Mouse (Mus musculus) forebrain, embryonic 16.5 days (tissue): ENCODE data around the gene Efnb3. TPM values are rescaled to one million over a fixed set of nuclear protein-coding genes. Genes with fewer than 3 reads are reported as not detected.
"Not testable (repeated sequence)": the region's sequence is repeated elsewhere in the genome, so short reads cannot be mapped to it uniquely, and the experiment has no call there.

ENCODE experiments used
- ATAC-seq: fragments of 200-750 bp; cut with Nextera tagmentation; 2 replicates; pipeline ENCODE4 v1.8.0; 2017; ENCODE audit warnings: mild to moderate bottlenecking, moderate library complexity
- H3K27ac ChIP-seq: fragments of 300-500 bp; sonication (generic); 2 replicates; pipeline ENCODE4 v1.5.1; 2014; ENCODE audit warnings: low read length, control low read depth
- H3K27me3 ChIP-seq: fragments of 300-500 bp; sonication (generic); replicated peaks from 2 replicates; pipeline ENCODE4 v1.6.1; 2014; ENCODE audit warnings: low read length; ENCODE audit not compliant: control insufficient read depth, insufficient read depth
- H3K36me3 ChIP-seq: fragments of 300-500 bp; sonication (generic); 2 replicates; pipeline ENCODE4 v1.6.1; 2014; ENCODE audit not compliant: control insufficient read depth, insufficient read depth
- H3K4me1 ChIP-seq: fragments of 300-500 bp; sonication (generic); replicated peaks from 2 replicates; pipeline ENCODE4 v1.6.1; 2014; ENCODE audit warnings: low read length; ENCODE audit not compliant: control insufficient read depth, insufficient read depth
- H3K4me2 ChIP-seq: fragments of 300-500 bp; sonication (generic); 2 replicates; pipeline ENCODE4 v1.6.1; 2014; ENCODE audit warnings: mild to moderate bottlenecking, low read length, control low read depth
- H3K4me3 ChIP-seq: fragments of 300-500 bp; sonication (generic); replicated peaks from 2 replicates; pipeline ENCODE4 v1.5.1; 2014; ENCODE audit warnings: mild to moderate bottlenecking, low read length, control low read depth
- H3K9ac ChIP-seq: fragments of 300-500 bp; sonication (generic); replicated peaks from 2 replicates; pipeline ENCODE4 v1.6.1; 2014; ENCODE audit warnings: low read depth, low read length, control low read depth
- H3K9me3 ChIP-seq: fragments of 300-500 bp; sonication (generic); 2 replicates; pipeline ENCODE4 v1.6.1; 2016; ENCODE audit warnings: low read length; ENCODE audit not compliant: control insufficient read depth
- WGBS: fragments of 180-500 bp; shearing (Covaris S2); extraction: QIAGEN DNeasy Blood & Tissue Kit; methylation state at CpG from one replicate; pipeline ENCODE4 v1.1.7; 2014; 5-methylcytosine and 5-hydroxymethylcytosine counted together
- polyA plus RNA-seq: library from polyadenylated mRNA; unstranded; fragments of >200 nt; fragmentation: Nextera tagmentation; extraction: Ambion mirVana; gene quantifications from 2 replicates; pipeline ENCODE4 v1.2.1, GENCODE M21; 2015

Efnb3 gene
- polyA plus RNA-seq, 1 experiment from 2014 or later: 123 TPM

GRCm38 (mm10) chr11:69546423-69547053, 13.5 kb downstream of the Efnb3 start:
- WGBS: under 1% methylated on average over 44 of the region's 44 CpGs
- Histone ChIP-seq H3K4me2 (peak overlapping the region; percentile 74), H3K4me1 (peaks cover 52% of the 10 kb centered on the region), H3K9me3 (no peaks in the 10 kb centered on the region), H3K4me3 (peak overlapping the region; percentile 47), H3K9ac (peak overlapping the region; percentile 62), H3K36me3 (no peaks in the 10 kb centered on the region), H3K27ac (peak overlapping the region; percentile 91), H3K27me3 (no peaks in the 10 kb centered on the region)
- ATAC-seq: peak; percentile 70

- no peaks in the 10 kb centered on the region for H3K9me3 ChIP-seq
- peak overlapping the region; percentile 91 for H3K27ac ChIP-seq
- H3K4me3 ChIP-seq: peak overlapping the region; percentile 47
- ATAC-seq: peak; percentile 14; the same call in 1 of the 2 replicates
- no peaks in the 10 kb centered on the region for H3K27me3 ChIP-seq
- peak overlapping the region; percentile 74 for H3K4me2 ChIP-seq
- WGBS: 8% methylated on average over 7 of the region's 7 CpGs
- H3K4me1 ChIP-seq: peaks cover 52% of the 10 kb centered on the region
- no peaks in the 10 kb centered on the region for H3K36me3 ChIP-seq
- H3K9ac ChIP-seq: peak overlapping the region; percentile 62
These were observed 14.0 kb downstream of the Efnb3 start for GRCm38 (mm10) chr11:69545957-69546356.

- 0 out of 2 replicates have a peak overlapping the region, but pooled peaks have one; percentile 11 for H3K9ac ChIP-seq
- no peaks in the 10 kb centered on the region for H3K36me3 ChIP-seq
- no peaks in the 10 kb centered on the region for H3K9me3 ChIP-seq
- no peaks in the 10 kb centered on the region for H3K27me3 ChIP-seq
- ATAC-seq: 0 out of 2 replicates have a peak, but pooled peaks have one; percentile 5
- H3K27ac ChIP-seq: peak overlapping the region; percentile 80
- H3K4me3 ChIP-seq: no peak overlapping the region
- 7% methylated on average over 3 of the region's 3 CpGs for whole genome bisulfite sequencing
- H3K4me1 ChIP-seq: peaks cover 41% of the 10 kb centered on the region
- 0 out of 2 replicates have a peak overlapping the region, but pooled peaks have one; percentile 16 for H3K4me2 ChIP-seq
These were observed 16.4 kb downstream of the Efnb3 start for GRCm38 (mm10) chr11:69543598-69543997.

- ATAC-seq, H3K9me3 ChIP-seq, H3K27ac ChIP-seq, H3K4me2 ChIP-seq, H3K9ac ChIP-seq, H3K36me3 ChIP-seq, H3K4me3 ChIP-seq, H3K27me3 ChIP-seq: not testable (repeated sequence)
- H3K4me1 ChIP-seq: peaks cover 25% of the 10 kb centered on the region
- 73% methylated on average over 1 of the region's 3 CpGs for WGBS
These were observed 18.3 kb downstream of the Efnb3 start for GRCm38 (mm10) chr11:69541741-69542140.

- 77% methylated on average over 2 of the region's 2 CpGs for WGBS
These were observed 19.3 kb downstream of the Efnb3 start for GRCm38 (mm10) chr11:69540700-69541099.

GRCm38 (mm10) chr11:69534990-69535389, 25.0 kb downstream of the Efnb3 start:
- H3K4me3 ChIP-seq: no peak overlapping the region
- H3K9ac ChIP-seq: no peak overlapping the region
- no peaks in the 10 kb centered on the region for H3K9me3 ChIP-seq
- ATAC-seq: no peak
- H3K4me1 ChIP-seq: no peaks in the 10 kb centered on the region
- H3K27me3 ChIP-seq: no peaks in the 10 kb centered on the region
- 82% methylated on average over 1 of the region's 1 CpGs for WGBS
- H3K36me3 ChIP-seq: no peaks in the 10 kb centered on the region
- H3K27ac ChIP-seq: no peak overlapping the region
- H3K4me2 ChIP-seq: no peak overlapping the region

More at GRCm38 (mm10) chr11:69540700-69541099, 19.3 kb downstream of the Efnb3 start:
- H3K27ac ChIP-seq: no peak overlapping the region
- no peak overlapping the region for H3K4me3 ChIP-seq
- no peaks in the 10 kb centered on the region for H3K36me3 ChIP-seq
- H3K27me3 ChIP-seq: no peaks in the 10 kb centered on the region
- ATAC-seq: no peak
- H3K4me1 ChIP-seq: peaks cover 17% of the 10 kb centered on the region
- no peaks in the 10 kb centered on the region for H3K9me3 ChIP-seq
- no peak overlapping the region for H3K9ac ChIP-seq
- H3K4me2 ChIP-seq: no peak overlapping the region

- Histone ChIP-seq H3K27ac (no peak overlapping the region), H3K36me3 (no peaks in the 10 kb centered on the region), H3K4me1 (peaks cover 5% of the 10 kb centered on the region), H3K4me2 (no peak overlapping the region), H3K9me3 (no peaks in the 10 kb centered on the region), H3K9ac (no peak overlapping the region), H3K27me3 (no peaks in the 10 kb centered on the region), H3K4me3 (no peak overlapping the region)
- no peak for ATAC-seq
- 80% methylated on average over 7 of the region's 7 CpGs for WGBS
These were observed 27.4 kb downstream of the Efnb3 start for GRCm38 (mm10) chr11:69532480-69533150.

- H3K27ac ChIP-seq, H3K36me3 ChIP-seq, H3K9me3 ChIP-seq, H3K4me3 ChIP-seq, H3K9ac ChIP-seq, ATAC-seq, H3K4me2 ChIP-seq, H3K27me3 ChIP-seq: not testable (repeated sequence)
- peaks cover 23% of the 10 kb centered on the region for H3K4me1 ChIP-seq
- 90% methylated on average over 6 of the region's 6 CpGs for WGBS
These were observed 29.2 kb downstream of the Efnb3 start for GRCm38 (mm10) chr11:69530755-69531154.

GRCm38 (mm10) chr11:69530281-69530680, 29.7 kb downstream of the Efnb3 start:
- WGBS: 94% methylated on average over 3 of the region's 3 CpGs
- H3K27ac ChIP-seq, H3K4me3 ChIP-seq, H3K9ac ChIP-seq, ATAC-seq, H3K9me3 ChIP-seq, H3K4me2 ChIP-seq, H3K27me3 ChIP-seq, H3K36me3 ChIP-seq: not testable (repeated sequence)
- peaks cover 23% of the 10 kb centered on the region for H3K4me1 ChIP-seq
